ENCODE assay signal across 35 mouse cellular contexts in genomic region chr4:126091873-126092272, GRCm38 (mm10).
"Had no signal": no experiment of that assay in that cellular context is flagged by ENCODE, and none has a peak within 500 bp of the region (broad histone marks: within the 10 kb centered on the region; RNA-seq: fewer than 3 reads in every experiment).

No protein-coding gene starts in this region.

- H3K4me1 ChIP-seq: hindbrain, embryonic 12.5 days had no signal

- DNase-seq: heart, adult 2 months; heart, postnatal 10 days; heart, postnatal 14 days; heart, postnatal 36 days; heart, postnatal 4 days; kidney, adult 11 months; kidney, adult 18-20 months; kidney, adult 2 months; kidney, adult 8-10 months; kidney, adult 9 months; kidney, postnatal 10 days; kidney, postnatal 14 days; kidney, postnatal 25 days; kidney, postnatal 36 days; kidney, postnatal 4 days; layer of hippocampus, adult 9-11 months had no signal

- ATAC-seq: hindbrain, embryonic 16.5 days; hindbrain, postnatal 0 days; inflammation-experienced regulatory T-cells, adult 6 months; intestine, embryonic 15.5 days; intestine, embryonic 16.5 days; intestine, postnatal 0 days had no signal

- H3K4me2 ChIP-seq: heart, embryonic 11.5 days; heart, embryonic 12.5 days; heart, embryonic 13.5 days; heart, embryonic 15.5 days; hindbrain, embryonic 12.5 days; hindbrain, embryonic 13.5 days; hindbrain, embryonic 14.5 days; hindbrain, embryonic 15.5 days; intestine, embryonic 15.5 days; kidney, embryonic 15.5 days had no signal

- H3K9me3 ChIP-seq: heart, embryonic 10.5 days; heart, embryonic 12.5 days; heart, embryonic 13.5 days; heart, embryonic 15.5 days; hindbrain, embryonic 10.5 days; hindbrain, embryonic 12.5 days; hindbrain, embryonic 13.5 days; hindbrain, embryonic 15.5 days; intestine, embryonic 15.5 days; kidney, embryonic 15.5 days had no signal

- H3K36me3 ChIP-seq: heart, embryonic 10.5 days; heart, embryonic 12.5 days; heart, embryonic 13.5 days; heart, embryonic 15.5 days; intestine, embryonic 15.5 days; kidney, embryonic 15.5 days had no signal

- H3K9ac ChIP-seq: heart, embryonic 12.5 days; heart, embryonic 13.5 days; heart, embryonic 15.5 days; hindbrain, embryonic 12.5 days; hindbrain, embryonic 13.5 days; hindbrain, embryonic 14.5 days; hindbrain, embryonic 15.5 days; intestine, embryonic 15.5 days; kidney, embryonic 15.5 days had no signal

- H3K4me3 ChIP-seq: heart, adult 2 months; heart, embryonic 10.5 days; heart, embryonic 12.5 days; heart, embryonic 13.5 days; heart, embryonic 15.5 days; hindbrain, embryonic 10.5 days; hindbrain, embryonic 12.5 days; hindbrain, embryonic 13.5 days; hindbrain, embryonic 15.5 days; intestine, embryonic 15.5 days; kidney, embryonic 15.5 days; layer of hippocampus, adult 2 months had no signal

- H3K27me3 ChIP-seq: heart, embryonic 12.5 days; heart, embryonic 13.5 days; heart, embryonic 15.5 days; hindbrain, embryonic 12.5 days; hindbrain, embryonic 13.5 days; hindbrain, embryonic 15.5 days; intestine, embryonic 15.5 days; kidney, embryonic 15.5 days had no signal

- H3K27ac ChIP-seq: heart, adult 2 months; heart, embryonic 10.5 days; heart, embryonic 13.5 days; heart, embryonic 15.5 days; hindbrain, embryonic 10.5 days; hindbrain, embryonic 12.5 days; hindbrain, embryonic 13.5 days; hindbrain, embryonic 14.5 days; hindbrain, embryonic 15.5 days; hindbrain, postnatal 0 days; intestine, embryonic 15.5 days; kidney, embryonic 15.5 days; kidney, postnatal 0 days; layer of hippocampus, adult 2 months had no signal
